Mouse (Mus musculus) bone marrow, adult 2 months (tissue): Measurements from ENCODE around the gene Dclk1.

Experiments
- CTCF ChIP-seq: fragments of 200-500 bp; IDR thresholded peaks from 2 replicates; pipeline ENCODE4 v1.5.1; 2011; ENCODE audit warnings: low read length, control low read depth; ENCODE audit not compliant: control insufficient read depth, insufficient read depth
- POLR2A ChIP-seq: fragments of 200-500 bp; IDR thresholded peaks from 2 replicates; pipeline ENCODE4 v1.6.1; 2011; ENCODE audit warnings: low read depth, mild to moderate bottlenecking, control low read depth, low read length, borderline replicate concordance; ENCODE audit not compliant: control insufficient read depth

DNA sequence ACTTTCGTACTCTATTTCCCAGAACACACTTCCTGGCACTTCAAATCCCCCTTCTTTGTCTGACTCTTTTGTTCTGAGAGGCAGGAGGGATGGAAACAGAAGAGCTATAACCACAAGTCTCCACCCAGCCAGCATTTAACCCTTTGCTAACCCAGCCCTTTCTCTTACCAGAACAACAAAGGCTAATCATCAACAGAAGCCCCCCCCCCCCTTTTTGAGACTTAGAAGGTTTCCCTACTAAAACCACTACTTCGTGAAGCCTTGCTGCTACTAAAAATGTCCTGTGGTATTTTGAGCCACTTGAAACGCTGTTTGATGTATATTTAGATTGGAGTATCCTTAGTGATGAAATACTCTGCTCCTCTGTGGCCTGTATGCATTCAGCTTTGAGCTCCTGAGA, 177.2 kb downstream of the Dclk1 start:
- TF ChIP-seq CTCF, result no peak
- no peak for TF ChIP-seq POLR2A
